Mouse (Mus musculus): ENCODE measurements around the gene Dmrtc2. TPM values are rescaled to one million over a fixed set of nuclear protein-coding genes. Genes with fewer than 3 reads are reported as not detected.

Gene Dmrtc2
- polyA plus RNA-seq, 1 experiment: not detected

DNA sequence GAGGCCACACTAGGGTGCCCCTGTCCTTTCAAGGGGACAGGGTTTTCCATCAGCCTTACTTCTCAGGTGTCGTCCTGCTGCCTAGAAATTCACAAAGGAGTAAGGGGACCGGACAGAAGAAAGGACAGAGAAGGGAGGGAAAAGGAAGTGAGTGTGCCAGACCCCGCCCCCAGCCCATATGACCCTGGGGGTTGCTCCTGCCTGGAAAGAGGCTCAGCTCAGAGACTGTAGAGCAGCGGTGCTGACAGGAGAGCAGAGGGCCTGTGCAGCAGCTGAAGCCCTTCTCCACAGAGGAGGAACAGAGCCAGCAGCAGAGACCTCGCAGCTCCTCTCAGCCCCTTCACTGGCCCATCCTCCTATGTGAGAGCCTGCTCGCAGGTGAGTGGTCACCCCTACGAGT is 16.2 kb upstream of the Dmrtc2 start:
- WGBS: 58% methylated on average over 7 of the region's 7 CpGs
- Histone ChIP-seq H3K4me1 (ENCODE audit: control insufficient read depth, insufficient read depth, low read length) (peaks cover 4% of the 10 kb centered on the region), H3K4me3 (replicated peaks; ENCODE audit: control insufficient read depth, low read depth, low read length) (no peak overlapping the region), H3K27ac (ENCODE audit: control insufficient read depth, insufficient read depth, low read depth, low read length, poor library complexity) (peak overlapping the region; percentile 13; the same call in 1 of the 2 replicates)
- TF ChIP-seq POLR2A (IDR thresholded peaks at IDR 0.05; ENCODE audit: borderline replicate concordance, control insufficient read depth, low read depth, low read length) (no peak), CTCF (IDR thresholded peaks at IDR 0.05; ENCODE audit: control insufficient read depth, insufficient read depth, low read length) (no peak)

DNA sequence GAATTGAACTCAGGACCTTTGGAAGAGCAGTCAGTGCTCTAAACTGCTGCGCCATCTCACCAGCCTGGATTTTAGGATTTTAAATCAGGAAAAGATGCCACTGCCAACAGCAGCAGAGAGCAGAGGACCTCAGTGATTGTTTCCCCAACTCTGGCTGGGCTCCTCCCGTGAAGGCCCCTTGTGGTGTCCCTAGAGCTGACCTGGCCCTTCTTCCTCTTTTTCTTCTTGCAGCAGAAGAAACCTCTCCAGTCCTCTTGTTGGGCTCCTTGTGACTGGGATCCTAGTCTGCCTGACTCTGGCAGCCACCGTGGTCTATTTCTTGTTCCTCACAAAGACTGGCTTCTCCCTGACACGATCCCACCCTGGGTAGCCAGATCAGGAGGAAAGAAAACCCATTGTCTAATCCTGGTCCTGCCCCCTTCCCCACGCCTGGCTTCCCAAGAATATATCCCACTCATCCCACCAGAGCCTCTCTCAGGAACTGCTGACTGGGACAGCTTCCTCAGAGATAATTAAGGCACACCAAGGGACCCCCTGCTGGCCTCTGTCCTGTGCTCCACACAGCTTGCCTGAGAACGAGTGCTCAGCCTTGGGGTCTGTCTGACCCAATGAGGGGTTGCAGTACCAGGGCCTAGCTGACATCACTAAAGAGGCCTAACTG is 13.3 kb upstream of the Dmrtc2 start:
- TF ChIP-seq CTCF (IDR thresholded peaks at IDR 0.05; ENCODE audit: control insufficient read depth, insufficient read depth, low read length) (no peak), POLR2A (IDR thresholded peaks at IDR 0.05; ENCODE audit: borderline replicate concordance, control insufficient read depth, low read depth, low read length) (no peak)
- Histone ChIP-seq H3K4me3 (replicated peaks; ENCODE audit: control insufficient read depth, low read depth, low read length) (no peak overlapping the region), H3K4me1 (ENCODE audit: control insufficient read depth, insufficient read depth, low read length) (peaks cover 2% of the 10 kb centered on the region; the same call in 1 of the 2 replicates), H3K27ac (ENCODE audit: control insufficient read depth, insufficient read depth, low read depth, low read length, poor library complexity) (no peak overlapping the region)
- WGBS: 37% methylated on average over 6 of the region's 6 CpGs

DNA sequence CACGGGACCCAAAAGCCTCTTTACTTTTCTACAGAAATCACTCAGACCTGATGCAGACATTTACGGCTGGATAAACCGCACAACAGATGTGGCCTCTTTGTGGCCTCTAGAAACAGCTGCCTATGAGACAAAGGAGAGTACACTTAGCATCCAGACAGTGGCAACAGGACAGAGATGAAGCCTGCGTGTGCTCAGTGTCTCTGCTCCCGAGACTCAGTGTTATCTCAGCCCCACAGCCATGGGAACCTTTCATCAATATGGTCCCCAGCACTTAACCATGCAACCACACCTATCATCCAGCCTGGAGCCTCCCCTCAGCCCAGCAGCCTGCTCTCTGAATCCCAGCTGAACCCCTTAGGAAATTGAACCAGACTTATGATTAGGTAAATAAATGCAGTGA is 10.6 kb upstream of the Dmrtc2 start:
- 75% methylated on average over 5 of the region's 5 CpGs for WGBS
- TF ChIP-seq CTCF (IDR thresholded peaks at IDR 0.05; ENCODE audit: control insufficient read depth, insufficient read depth, low read length): no peak
- H3K27ac ChIP-seq (ENCODE audit: control insufficient read depth, insufficient read depth, low read depth, low read length, poor library complexity): no peak overlapping the region
- H3K4me3 ChIP-seq (replicated peaks; ENCODE audit: control insufficient read depth, low read depth, low read length): no peak overlapping the region
- H3K4me1 ChIP-seq (ENCODE audit: control insufficient read depth, insufficient read depth, low read length): no peaks in the 10 kb centered on the region; the same call in none of the 2 replicates

DNA sequence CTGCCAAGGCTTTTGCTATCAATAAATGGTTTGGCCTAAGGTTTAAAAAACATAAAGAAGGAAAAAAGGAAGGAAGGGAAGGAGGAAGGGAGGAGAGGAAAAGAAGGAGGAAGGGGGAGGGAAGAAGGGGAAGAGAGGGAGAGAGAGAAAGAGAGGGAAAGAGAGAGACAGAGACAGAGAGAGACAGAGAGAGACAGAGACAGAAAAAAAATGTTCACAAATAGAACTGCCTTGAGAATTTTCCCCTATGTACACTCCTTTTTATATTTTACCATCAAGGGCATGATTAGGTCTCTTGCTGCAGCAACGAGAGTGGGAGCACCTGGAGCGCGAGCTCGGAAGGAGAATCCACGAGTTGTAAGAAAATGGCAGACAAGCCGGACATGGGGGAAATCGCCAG is 7.9 kb upstream of the Dmrtc2 start, which contains the start of gene Gm9844:
Gene Gm9844 (plus strand): TSS at position 301 of the 400 bp plus-strand sequence.
- Histone ChIP-seq H3K4me3 (replicated peaks; ENCODE audit: control insufficient read depth, low read depth, low read length) (no peak within 1 kb of the TSS), H3K4me1 (ENCODE audit: control insufficient read depth, insufficient read depth, low read length) (no peaks in the 10 kb centered on the region; the same call in none of the 2 replicates), H3K27ac (ENCODE audit: control insufficient read depth, insufficient read depth, low read depth, low read length, poor library complexity) (no peak within 1 kb of the TSS)
- TF ChIP-seq CTCF (IDR thresholded peaks at IDR 0.05; ENCODE audit: control insufficient read depth, insufficient read depth, low read length) (no peak), POLR2A (IDR thresholded peaks at IDR 0.05; ENCODE audit: borderline replicate concordance, control insufficient read depth, low read depth, low read length) (no peak)
- WGBS: 85% methylated on average over 7 of the region's 7 CpGs

DNA sequence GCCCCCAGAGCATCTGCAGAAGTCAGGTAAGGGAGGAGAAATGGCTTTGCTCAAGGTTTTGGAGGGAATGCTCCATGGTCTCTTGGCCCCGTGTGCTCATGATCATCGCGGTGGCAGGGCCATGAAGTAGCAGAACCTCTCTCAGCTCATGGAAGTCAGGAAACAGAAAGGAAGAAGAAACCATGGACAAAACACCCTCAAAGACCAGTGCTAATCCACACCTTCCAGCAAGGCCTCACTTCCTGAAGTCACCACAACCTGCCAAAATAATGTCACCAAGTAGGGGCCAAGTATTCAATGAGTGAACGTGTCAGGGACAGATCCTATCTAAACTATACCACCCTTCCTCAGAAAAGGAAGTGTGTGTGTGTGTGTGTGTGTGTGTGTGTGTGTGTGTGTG is 7.0 kb upstream of the Dmrtc2 start:
- 27% methylated on average over 4 of the region's 4 CpGs for WGBS
- Histone ChIP-seq H3K4me1 (ENCODE audit: control insufficient read depth, insufficient read depth, low read length) (no peaks in the 10 kb centered on the region; the same call in none of the 2 replicates), H3K27ac (ENCODE audit: control insufficient read depth, insufficient read depth, low read depth, low read length, poor library complexity) (no peak overlapping the region), H3K4me3 (replicated peaks; ENCODE audit: control insufficient read depth, low read depth, low read length) (no peak overlapping the region)
- TF ChIP-seq POLR2A (IDR thresholded peaks at IDR 0.05; ENCODE audit: borderline replicate concordance, control insufficient read depth, low read depth, low read length) (no peak), CTCF (IDR thresholded peaks at IDR 0.05; ENCODE audit: control insufficient read depth, insufficient read depth, low read length) (no peak)

DNA sequence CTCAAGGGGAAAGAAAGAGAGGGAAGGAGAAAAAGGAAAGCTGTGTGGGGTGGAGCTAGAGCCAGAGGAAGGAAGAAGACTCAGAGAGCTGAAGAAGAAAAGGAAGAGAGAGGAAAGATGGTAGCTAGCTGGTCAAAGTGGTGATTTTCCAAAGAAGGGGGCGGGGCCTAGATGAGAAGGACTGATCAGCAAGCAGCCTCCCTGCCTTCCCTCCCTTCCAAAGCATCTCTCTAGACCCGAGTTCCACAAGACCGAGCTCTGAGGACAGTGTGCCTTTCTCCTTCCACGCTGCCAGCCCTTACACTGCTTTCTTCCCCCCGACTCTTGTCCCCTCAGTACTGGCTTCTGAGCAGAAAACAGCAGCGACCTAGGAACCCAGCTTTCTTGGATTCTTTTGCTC is 5.7 kb upstream of the Dmrtc2 start:
- 44% methylated on average over 6 of the region's 6 CpGs for WGBS
- H3K4me3 ChIP-seq (replicated peaks; ENCODE audit: control insufficient read depth, low read depth, low read length): no peak overlapping the region

DNA sequence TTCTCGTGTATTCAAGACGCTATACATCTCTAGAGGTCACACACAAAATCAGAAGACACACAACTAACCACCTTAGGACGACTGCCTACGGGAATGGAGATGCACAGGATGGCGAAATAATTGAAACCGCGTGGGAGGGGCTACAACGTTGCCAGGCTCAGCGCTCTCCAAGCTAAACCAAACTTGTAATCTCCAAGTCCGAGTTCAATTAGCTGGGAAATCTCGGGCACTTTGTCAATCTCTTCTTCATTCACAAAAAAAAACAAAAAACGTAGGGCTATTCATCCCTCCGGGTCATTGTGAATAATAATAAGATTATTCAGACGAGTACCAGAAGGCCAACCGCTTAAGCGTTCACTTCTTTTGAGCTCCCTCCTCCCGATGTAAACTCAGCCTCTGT is 777 bp upstream of the Dmrtc2 start:
- TF ChIP-seq CTCF (IDR thresholded peaks at IDR 0.05; ENCODE audit: control insufficient read depth, insufficient read depth, low read length) (no peak), POLR2A (IDR thresholded peaks at IDR 0.05; ENCODE audit: borderline replicate concordance, control insufficient read depth, low read depth, low read length) (no peak)
- no peak overlapping the region for H3K27ac ChIP-seq (ENCODE audit: control insufficient read depth, insufficient read depth, low read depth, low read length, poor library complexity)
- no peaks in the 10 kb centered on the region; the same call in none of the 2 replicates for H3K4me1 ChIP-seq (ENCODE audit: control insufficient read depth, insufficient read depth, low read length)
- WGBS: 64% methylated on average over 17 of the region's 17 CpGs
- no peak overlapping the region for H3K4me3 ChIP-seq (replicated peaks; ENCODE audit: control insufficient read depth, low read depth, low read length)

More for the DNA sequence above, 5.7 kb upstream of the Dmrtc2 start:
- TF ChIP-seq POLR2A (IDR thresholded peaks at IDR 0.05; ENCODE audit: borderline replicate concordance, control insufficient read depth, low read depth, low read length) (no peak), CTCF (IDR thresholded peaks at IDR 0.05; ENCODE audit: control insufficient read depth, insufficient read depth, low read length) (no peak)
- no peak overlapping the region for H3K27ac ChIP-seq (ENCODE audit: control insufficient read depth, insufficient read depth, low read depth, low read length, poor library complexity)
- H3K4me1 ChIP-seq (ENCODE audit: control insufficient read depth, insufficient read depth, low read length): no peaks in the 10 kb centered on the region; the same call in none of the 2 replicates

DNA sequence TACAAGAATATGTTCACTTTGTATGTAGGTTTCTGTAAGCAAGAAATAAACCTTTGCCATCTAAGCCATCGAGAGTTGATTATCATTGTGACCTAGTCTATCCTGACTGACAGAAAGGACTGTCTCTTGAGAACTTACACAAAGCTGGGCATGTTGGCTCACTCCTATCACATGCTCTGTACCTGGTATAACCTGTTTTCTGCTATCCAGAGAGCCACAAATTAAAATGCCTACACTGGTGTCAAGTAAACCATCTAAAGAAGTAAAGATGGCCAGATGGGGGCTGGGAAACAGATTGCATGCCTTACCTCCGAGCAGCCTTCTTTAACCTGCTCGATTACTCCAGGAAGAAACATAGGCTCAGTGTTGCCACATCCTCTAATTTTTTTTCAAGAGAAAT is 7.7 kb downstream of the Dmrtc2 start:
- no peak overlapping the region for H3K4me3 ChIP-seq (replicated peaks; ENCODE audit: control insufficient read depth, low read depth, low read length)
- 37% methylated on average over 3 of the region's 3 CpGs for WGBS
- no peak for TF ChIP-seq CTCF (IDR thresholded peaks at IDR 0.05; ENCODE audit: control insufficient read depth, insufficient read depth, low read length)
- no peak for TF ChIP-seq POLR2A (IDR thresholded peaks at IDR 0.05; ENCODE audit: borderline replicate concordance, control insufficient read depth, low read depth, low read length)
- H3K27ac ChIP-seq (ENCODE audit: control insufficient read depth, insufficient read depth, low read depth, low read length, poor library complexity): no peak overlapping the region
- H3K4me1 ChIP-seq (ENCODE audit: control insufficient read depth, insufficient read depth, low read length): peaks cover 2% of the 10 kb centered on the region; the same call in 1 of the 2 replicates
